Mouse (Mus musculus) limb, embryonic 12.5 days (tissue): ENCODE data around the gene Nipal1. TPM values are rescaled to one million over a fixed set of nuclear protein-coding genes. Genes with fewer than 3 reads are reported as not detected.

Experiments used
- ATAC-seq: fragments of 200-750 bp; cut with Nextera tagmentation; 2 replicates; pipeline ENCODE4 v1.8.0; 2017; ENCODE audit warnings: low read depth, moderate TSS enrichment; ENCODE audit not compliant: insufficient number of reproducible peaks, insufficient read depth, low FRiP score, low TSS enrichment
- H3K27ac ChIP-seq: fragments of 300-500 bp; sonication (generic); 2 replicates; pipeline ENCODE4 v1.5.1; 2016; ENCODE audit warnings: mild to moderate bottlenecking, moderate library complexity
- H3K27me3 ChIP-seq: fragments of 300-500 bp; sonication (generic); 2 replicates; pipeline ENCODE4 v1.6.1; 2016; ENCODE audit warnings: mild to moderate bottlenecking, moderate library complexity
- H3K36me3 ChIP-seq: fragments of 300-500 bp; sonication (generic); 2 replicates; pipeline ENCODE4 v1.6.1; 2016; ENCODE audit warnings: mild to moderate bottlenecking, moderate library complexity
- H3K4me1 ChIP-seq: fragments of 300-500 bp; sonication (generic); replicated peaks from 2 replicates; pipeline ENCODE4 v1.6.1; 2016
- H3K4me2 ChIP-seq: fragments of 300-500 bp; sonication (generic); 2 replicates; pipeline ENCODE4 v1.6.1; 2016; ENCODE audit warnings: mild to moderate bottlenecking, moderate library complexity
- H3K4me3 ChIP-seq: fragments of 300-500 bp; sonication (generic); replicated peaks from 2 replicates; pipeline ENCODE4 v1.5.1; 2016; ENCODE audit warnings: mild to moderate bottlenecking
- H3K9ac ChIP-seq: fragments of 300-500 bp; sonication (generic); replicated peaks from 2 replicates; pipeline ENCODE4 v1.6.1; 2016; ENCODE audit warnings: mild to moderate bottlenecking, moderate library complexity
- H3K9me3 ChIP-seq: fragments of 300-500 bp; sonication (generic); 2 replicates; pipeline ENCODE4 v1.6.1; 2016; ENCODE audit warnings: mild to moderate bottlenecking, moderate library complexity
- WGBS: fragments of 180-500 bp; shearing (Covaris S2); methylation state at CpG from one replicate; pipeline ENCODE4 v1.1.7; 2016; 5-methylcytosine and 5-hydroxymethylcytosine counted together
- polyA plus RNA-seq: library from polyadenylated mRNA; unstranded; fragments of >200 nt; fragmentation: Nextera tagmentation; extraction: Ambion mirVana; gene quantifications from 2 replicates; pipeline ENCODE4 v1.2.1, GENCODE M21; 2016

Gene Nipal1
- polyA plus RNA-seq, 1 experiment from 2014 or later: 0.84 TPM

GRCm38 (mm10) chr5:72666428-72666827 lies 18.8 kb downstream of the Nipal1 start:
- no peaks in the 10 kb centered on the region for H3K36me3 ChIP-seq
- no peaks in the 10 kb centered on the region for H3K4me1 ChIP-seq
- no peak overlapping the region for H3K9ac ChIP-seq
- H3K4me3 ChIP-seq: no peak overlapping the region
- no peaks in the 10 kb centered on the region for H3K9me3 ChIP-seq
- ATAC-seq: no peak
- H3K27ac ChIP-seq: no peak overlapping the region
- H3K4me2 ChIP-seq: no peak overlapping the region
- WGBS: 81% methylated on average over 7 of the region's 7 CpGs
- H3K27me3 ChIP-seq: no peaks in the 10 kb centered on the region

- ATAC-seq: no peak
- Histone ChIP-seq H3K36me3 (no peaks in the 10 kb centered on the region), H3K4me2 (no peak overlapping the region), H3K9ac (no peak overlapping the region), H3K9me3 (no peaks in the 10 kb centered on the region), H3K27me3 (no peaks in the 10 kb centered on the region), H3K4me3 (no peak overlapping the region), H3K4me1 (no peaks in the 10 kb centered on the region), H3K27ac (no peak overlapping the region)
- WGBS: 84% methylated on average over 9 of the region's 9 CpGs
These were observed 20.8 kb downstream of the Nipal1 start for GRCm38 (mm10) chr5:72668351-72668750.

- H3K9me3 ChIP-seq: no peaks in the 10 kb centered on the region
- H3K4me3 ChIP-seq: no peak overlapping the region
- no peak overlapping the region for H3K27ac ChIP-seq
- H3K36me3 ChIP-seq: no peaks in the 10 kb centered on the region
- no peak for ATAC-seq
- H3K4me2 ChIP-seq: no peak overlapping the region
- no peaks in the 10 kb centered on the region for H3K27me3 ChIP-seq
- no peak overlapping the region for H3K9ac ChIP-seq
- no peaks in the 10 kb centered on the region for H3K4me1 ChIP-seq
- WGBS: 77% methylated on average over 8 of the region's 8 CpGs
These were observed 23.6 kb downstream of the Nipal1 start for GRCm38 (mm10) chr5:72671017-72671699.

- ATAC-seq: no peak
- no peak overlapping the region for H3K4me2 ChIP-seq
- H3K36me3 ChIP-seq: no peaks in the 10 kb centered on the region
- H3K9ac ChIP-seq: no peak overlapping the region
- no peaks in the 10 kb centered on the region for H3K9me3 ChIP-seq
- H3K4me1 ChIP-seq: no peaks in the 10 kb centered on the region
- no peak overlapping the region for H3K27ac ChIP-seq
- no peaks in the 10 kb centered on the region for H3K27me3 ChIP-seq
- 80% methylated on average over 9 of the region's 9 CpGs for WGBS
- no peak overlapping the region for H3K4me3 ChIP-seq
These were observed 27.5 kb downstream of the Nipal1 start for GRCm38 (mm10) chr5:72674994-72675542.

- 71% methylated on average over 6 of the region's 6 CpGs for WGBS
- 0 out of 2 replicates have a peak, but pooled peaks cover 6% of the 10 kb centered on the region for H3K9me3 ChIP-seq
- no peaks in the 10 kb centered on the region for H3K36me3 ChIP-seq
- no peak overlapping the region for H3K4me3 ChIP-seq
- ATAC-seq: no peak
- H3K4me1 ChIP-seq: no peaks in the 10 kb centered on the region
- H3K4me2 ChIP-seq: no peak overlapping the region
- H3K27me3 ChIP-seq: no peaks in the 10 kb centered on the region
- H3K9ac ChIP-seq: no peak overlapping the region
- no peak overlapping the region for H3K27ac ChIP-seq
These were observed 33.9 kb downstream of the Nipal1 start for GRCm38 (mm10) chr5:72681451-72681850.

- Histone ChIP-seq H3K4me1 (no peaks in the 10 kb centered on the region), H3K9ac (no peak overlapping the region), H3K4me3 (no peak overlapping the region), H3K27ac (no peak overlapping the region), H3K4me2 (no peak overlapping the region), H3K9me3 (no peaks in the 10 kb centered on the region), H3K36me3 (no peaks in the 10 kb centered on the region), H3K27me3 (no peaks in the 10 kb centered on the region)
- 90% methylated on average over 7 of the region's 7 CpGs for WGBS
- ATAC-seq: no peak
These were observed 42.0 kb downstream of the Nipal1 start for GRCm38 (mm10) chr5:72689556-72689955.

GRCm38 (mm10) chr5:72690516-72690915 lies 42.9 kb downstream of the Nipal1 start:
- Histone ChIP-seq H3K4me2 (no peak overlapping the region), H3K9me3 (no peaks in the 10 kb centered on the region), H3K36me3 (no peaks in the 10 kb centered on the region), H3K4me3 (no peak overlapping the region), H3K27ac (no peak overlapping the region), H3K9ac (no peak overlapping the region), H3K27me3 (no peaks in the 10 kb centered on the region), H3K4me1 (no peaks in the 10 kb centered on the region)
- WGBS: 92% methylated on average over 5 of the region's 5 CpGs
- ATAC-seq: no peak

GRCm38 (mm10) chr5:72694684-72695083 lies 47.1 kb downstream of the Nipal1 start:
- Histone ChIP-seq H3K27me3 (no peaks in the 10 kb centered on the region), H3K9ac (no peak overlapping the region), H3K27ac (no peak overlapping the region), H3K4me2 (no peak overlapping the region), H3K4me3 (no peak overlapping the region), H3K36me3 (no peaks in the 10 kb centered on the region), H3K4me1 (no peaks in the 10 kb centered on the region), H3K9me3 (no peaks in the 10 kb centered on the region)
- 90% methylated on average over 2 of the region's 2 CpGs for WGBS
- ATAC-seq: no peak

GRCm38 (mm10) chr5:72696491-72696890 lies 48.9 kb downstream of the Nipal1 start:
- 87% methylated on average over 13 of the region's 13 CpGs for WGBS
- ATAC-seq: no peak
- H3K4me3 ChIP-seq: no peak overlapping the region

GRCm38 (mm10) chr5:72698343-72698742 lies 50.7 kb downstream of the Nipal1 start:
- Histone ChIP-seq H3K27ac (no peak overlapping the region), H3K4me3 (no peak overlapping the region), H3K4me2 (no peak overlapping the region), H3K9me3 (no peaks in the 10 kb centered on the region), H3K9ac (no peak overlapping the region), H3K27me3 (no peaks in the 10 kb centered on the region), H3K4me1 (no peaks in the 10 kb centered on the region), H3K36me3 (no peaks in the 10 kb centered on the region)
- no peak for ATAC-seq
- 81% methylated on average over 3 of the region's 3 CpGs for WGBS

More at GRCm38 (mm10) chr5:72696491-72696890, 48.9 kb downstream of the Nipal1 start:
- no peaks in the 10 kb centered on the region for H3K36me3 ChIP-seq
- no peaks in the 10 kb centered on the region for H3K27me3 ChIP-seq
- H3K9ac ChIP-seq: no peak overlapping the region
- no peaks in the 10 kb centered on the region for H3K4me1 ChIP-seq
- H3K4me2 ChIP-seq: no peak overlapping the region
- H3K9me3 ChIP-seq: no peaks in the 10 kb centered on the region
- no peak overlapping the region for H3K27ac ChIP-seq

GRCm38 (mm10) chr5:72698818-72699499 lies 51.4 kb downstream of the Nipal1 start:
- no peak overlapping the region for H3K27ac ChIP-seq
- H3K27me3 ChIP-seq: no peaks in the 10 kb centered on the region
- H3K9me3 ChIP-seq: no peaks in the 10 kb centered on the region
- 73% methylated on average over 7 of the region's 7 CpGs for WGBS
- H3K36me3 ChIP-seq: no peaks in the 10 kb centered on the region
- ATAC-seq: no peak
- H3K4me1 ChIP-seq: no peaks in the 10 kb centered on the region
- H3K4me2 ChIP-seq: no peak overlapping the region
- H3K9ac ChIP-seq: no peak overlapping the region
- H3K4me3 ChIP-seq: no peak overlapping the region
